Mouse (Mus musculus) erythroid progenitor cell, adult 5-6 weeks (primary cell): ENCODE results near the gene Nos1. TPM values are rescaled to one million over a fixed set of nuclear protein-coding genes. Genes with fewer than 3 reads are reported as not detected.
A peak's percentile ranks its signal among the peaks of the same experiment; 100 is the strongest.

Source experiments
- ATAC-seq: replicated peaks from 2 replicates; pipeline ENCODE4 v1.8.0; 2016; ENCODE audit warnings: moderate number of reproducible peaks, mild to moderate bottlenecking, moderate TSS enrichment, inconsistent platforms; ENCODE audit not compliant: poor library complexity, low FRiP score, severe bottlenecking
- total RNA-seq, 2 experiments: library from RNA; stranded (forward) in 1 of 2; stranded (reverse) in 1 of 2; fragments of 150-400 nt in 1 of 2; fragments of 186-747, 209-891 nt in 1 of 2; gene quantifications; 2 replicates each; pipeline versions ENCODE4 v1.2.3 to v1.2.4; 2015 to 2017; ENCODE audit warnings: low replicate concordance in 2 of 2

Gene Nos1
- total RNA-seq, 2 experiments from 2014 or later, result not detected

DNA sequence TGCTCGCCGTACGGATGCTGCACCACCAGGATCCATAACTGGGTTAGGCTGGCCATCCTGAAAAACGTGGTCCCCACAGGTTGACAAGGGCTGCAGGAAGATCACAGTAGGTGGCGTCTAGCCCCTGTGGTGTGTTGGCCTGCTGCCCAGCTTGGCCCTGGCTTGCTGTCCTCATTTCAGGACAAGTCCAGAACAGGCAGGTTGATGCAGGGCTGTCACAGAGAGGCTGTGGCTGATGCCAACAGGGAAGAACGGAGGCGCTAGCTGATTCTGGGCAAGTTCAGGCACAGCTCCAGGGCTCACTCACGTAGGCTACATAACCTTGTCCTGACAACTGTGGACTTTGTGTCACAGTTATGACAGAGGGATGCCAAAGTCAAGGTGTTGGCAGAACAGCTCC, 108.7 kb downstream of the Nos1 start:
- ATAC-seq, result no peak

- ATAC-seq, result no peak
These were observed 110.0 kb downstream of the Nos1 start for GRCm38 (mm10) chr5:117890871-117891270.

- no peak for ATAC-seq
These were observed 110.7 kb downstream of the Nos1 start for GRCm38 (mm10) chr5:117891545-117891944.

DNA sequence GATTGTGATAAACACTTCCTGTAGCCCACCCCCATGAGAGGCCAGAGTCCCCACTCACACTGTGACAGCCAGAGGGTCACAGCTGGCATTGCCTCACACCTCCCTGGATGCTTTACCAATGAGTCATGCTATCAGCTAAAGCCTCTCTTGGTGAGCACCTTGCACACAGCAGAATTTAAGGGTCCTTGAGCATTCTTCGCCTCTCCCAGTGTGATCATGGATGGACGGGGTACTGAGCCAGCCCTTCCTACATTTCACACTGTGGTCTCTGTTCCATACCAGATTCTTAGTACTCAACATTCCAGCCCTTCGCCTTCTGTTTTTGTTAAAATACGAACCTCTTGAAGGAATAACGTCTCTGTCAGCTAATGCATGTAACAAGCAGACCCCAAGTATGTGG, 113.2 kb downstream of the Nos1 start:
- no peak for ATAC-seq

GRCm38 (mm10) chr5:117898055-117898806, 117.4 kb downstream of the Nos1 start:
- ATAC-seq, result no peak

GRCm38 (mm10) chr5:117899361-117899760, 118.5 kb downstream of the Nos1 start:
- ATAC-seq, result no peak

DNA sequence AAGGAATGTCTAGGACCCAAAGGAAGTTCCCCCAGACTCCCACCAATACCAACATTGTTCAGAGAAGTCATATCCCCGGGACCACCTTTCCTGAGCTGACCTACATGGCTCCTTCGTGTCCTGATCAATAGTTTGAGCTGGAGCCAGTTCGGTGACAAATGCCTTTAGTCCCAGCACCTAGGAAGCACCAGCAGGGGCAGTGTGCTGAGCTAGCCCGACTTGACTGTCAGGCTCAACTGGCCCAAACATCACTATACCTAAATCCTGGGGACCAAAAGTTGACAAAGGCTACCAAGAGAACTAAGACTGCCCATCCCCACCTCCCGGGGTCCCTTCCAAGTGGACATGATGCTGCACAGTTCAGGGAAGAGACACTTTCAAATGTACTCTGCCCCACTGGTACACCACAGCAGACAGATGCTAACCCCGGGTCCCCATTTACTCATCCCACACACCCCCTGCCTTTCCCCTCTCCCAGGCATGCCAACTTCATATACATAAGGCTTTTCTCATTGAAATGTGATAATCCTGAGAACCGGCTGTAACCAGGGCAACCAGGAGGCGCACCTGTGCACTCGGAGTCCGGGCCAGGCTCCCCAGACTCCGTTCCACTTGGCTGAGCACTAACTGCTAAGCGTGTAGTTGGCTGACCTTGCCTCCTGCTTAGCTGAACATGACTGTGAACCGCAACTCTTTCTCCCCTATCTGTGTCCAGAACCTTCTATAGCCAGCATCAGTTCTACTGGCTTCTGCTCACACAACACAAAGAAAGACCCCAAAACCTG, 120.3 kb downstream of the Nos1 start:
- ATAC-seq, result no peak

DNA sequence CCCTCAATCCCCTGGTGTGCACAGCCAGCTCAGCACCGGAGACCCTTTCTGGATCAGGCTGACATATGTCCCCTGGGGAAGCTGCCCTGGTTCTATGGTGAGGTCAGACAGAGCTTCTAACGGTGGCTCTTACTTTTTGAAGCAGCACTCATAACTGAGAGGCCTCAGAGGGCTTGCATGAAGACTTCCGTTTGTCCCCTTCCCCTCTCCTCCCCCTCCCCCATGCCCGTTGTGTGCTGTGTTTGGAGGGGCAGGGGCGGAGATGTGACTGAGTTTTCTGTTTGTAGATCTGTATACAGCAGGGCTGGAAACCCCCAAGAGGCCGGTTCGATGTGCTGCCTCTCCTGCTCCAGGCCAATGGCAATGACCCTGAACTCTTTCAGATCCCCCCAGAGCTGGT, 122.7 kb downstream of the Nos1 start:
- no peak for ATAC-seq

DNA sequence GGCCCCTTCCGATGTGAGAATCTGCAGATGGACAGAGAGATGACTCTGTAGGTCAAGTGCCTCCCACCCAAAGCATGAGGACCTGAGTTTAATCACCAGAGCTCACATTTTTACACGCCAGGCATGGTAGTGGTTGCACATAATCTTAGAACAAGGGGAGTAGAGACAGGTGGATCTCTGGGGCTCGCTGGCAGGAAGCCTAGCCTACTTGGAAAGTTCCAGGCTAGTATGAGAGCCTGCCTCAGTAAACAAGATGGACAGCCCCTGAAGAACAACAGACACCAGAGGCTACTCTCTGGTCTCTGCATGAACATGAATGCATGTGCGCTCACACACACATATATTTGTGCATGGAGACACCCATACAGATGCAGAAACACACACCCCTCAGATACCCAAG, 124.9 kb downstream of the Nos1 start:
- no peak for ATAC-seq

DNA sequence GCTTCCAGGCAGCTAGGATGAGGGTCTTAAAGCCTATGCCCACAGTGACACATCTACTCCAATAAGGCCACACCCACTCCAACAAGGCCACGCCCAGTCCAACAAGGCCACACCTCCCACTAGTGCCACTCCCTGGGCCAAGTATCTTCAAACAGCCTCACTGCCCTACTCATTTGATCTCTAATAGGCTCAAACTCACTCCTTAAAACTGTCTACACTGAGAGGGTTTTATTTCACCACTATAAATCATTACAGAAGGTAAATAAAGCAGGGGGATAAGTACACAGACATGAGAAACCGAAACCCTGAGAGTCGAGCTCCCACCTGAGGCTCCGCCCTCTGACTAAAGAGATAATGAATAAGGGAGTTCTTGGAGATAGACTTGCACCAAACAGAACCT, 128.7 kb downstream of the Nos1 start:
- no peak for ATAC-seq

- ATAC-seq, result no peak
These were observed 135.5 kb downstream of the Nos1 start for GRCm38 (mm10) chr5:117916349-117916748.

GRCm38 (mm10) chr5:117916906-117917305, 136.1 kb downstream of the Nos1 start:
- ATAC-seq, result no peak

DNA sequence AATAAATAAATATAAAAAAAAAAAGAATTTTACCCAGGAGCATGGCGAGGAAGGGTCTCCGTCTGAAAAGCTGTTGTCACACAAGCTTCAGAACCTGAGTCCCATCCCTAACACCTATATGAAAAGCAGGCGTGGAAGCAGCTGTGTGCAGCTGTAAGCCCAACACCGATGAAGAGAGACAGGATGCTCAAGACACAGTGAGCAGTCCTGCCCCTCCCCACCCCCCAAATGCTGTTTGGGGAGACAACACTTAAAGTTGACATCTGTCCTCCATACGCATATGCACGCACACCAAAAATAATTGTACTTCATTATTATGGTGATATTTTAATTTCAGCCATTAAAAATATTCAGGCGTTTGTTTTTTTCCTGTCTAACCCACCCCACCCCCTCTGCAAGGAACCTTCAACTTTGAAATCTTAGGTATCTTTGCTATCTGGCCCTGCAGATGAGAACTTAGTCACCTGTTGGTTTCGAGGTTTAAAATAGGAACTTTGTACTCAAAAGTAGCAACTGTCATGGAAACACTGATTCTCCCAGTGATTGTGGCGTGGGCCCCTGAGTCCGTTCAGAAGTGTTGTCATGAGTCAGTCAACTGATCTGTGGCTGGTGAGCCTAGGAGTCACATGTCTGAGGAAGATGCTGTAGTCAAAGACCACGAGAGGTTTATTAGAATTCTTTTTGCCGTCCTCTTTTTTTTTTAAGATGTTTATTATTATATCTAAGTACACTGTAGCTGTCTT, 141.1 kb downstream of the Nos1 start:
- no peak for ATAC-seq

DNA sequence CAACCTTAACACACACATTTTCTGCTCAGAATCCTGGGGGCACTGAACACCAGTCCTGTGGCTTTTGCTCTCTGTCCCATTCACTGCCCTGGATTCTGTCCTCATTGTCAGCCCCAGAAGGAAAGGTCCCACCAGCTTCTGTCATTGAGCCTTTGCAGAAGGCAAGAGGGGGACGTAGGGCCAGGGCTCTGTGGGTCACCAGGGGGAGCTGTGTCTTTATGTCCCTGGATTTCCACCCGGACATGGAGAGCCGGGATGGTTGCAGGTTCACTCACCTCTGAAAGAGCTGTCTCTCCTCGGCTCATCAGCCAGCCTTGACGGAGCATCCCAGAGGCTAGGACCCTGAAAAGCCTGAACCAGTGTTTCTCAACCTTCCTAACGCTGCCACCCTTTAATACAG, 142.9 kb downstream of the Nos1 start:
- no peak for ATAC-seq

- ATAC-seq, result no peak
These were observed 147.7 kb downstream of the Nos1 start for GRCm38 (mm10) chr5:117928553-117928952.

DNA sequence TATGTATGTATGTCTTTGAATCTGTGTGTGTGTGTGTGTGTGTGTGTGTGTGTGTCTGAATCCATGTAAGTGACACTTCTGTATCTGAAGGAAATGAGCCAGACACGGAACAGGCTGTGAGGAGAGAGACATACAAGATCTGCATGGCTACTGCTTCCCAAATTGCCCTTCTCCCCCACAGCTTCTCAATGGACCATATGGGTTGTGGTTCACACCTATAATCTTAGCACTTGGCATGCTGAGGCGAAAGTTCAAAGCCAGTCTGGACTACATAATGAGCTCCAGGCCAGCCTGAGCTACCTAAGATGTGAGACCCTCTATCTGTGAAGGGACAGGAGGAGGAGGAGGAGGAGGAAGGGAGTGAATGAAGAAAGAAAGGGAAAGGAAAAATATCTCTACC, 151.4 kb downstream of the Nos1 start:
- ATAC-seq, result no peak

GRCm38 (mm10) chr5:117932862-117933261, 152.0 kb downstream of the Nos1 start:
- ATAC-seq, result no peak

- no peak for ATAC-seq
These were observed 155.5 kb downstream of the Nos1 start for GRCm38 (mm10) chr5:117936346-117936745.

DNA sequence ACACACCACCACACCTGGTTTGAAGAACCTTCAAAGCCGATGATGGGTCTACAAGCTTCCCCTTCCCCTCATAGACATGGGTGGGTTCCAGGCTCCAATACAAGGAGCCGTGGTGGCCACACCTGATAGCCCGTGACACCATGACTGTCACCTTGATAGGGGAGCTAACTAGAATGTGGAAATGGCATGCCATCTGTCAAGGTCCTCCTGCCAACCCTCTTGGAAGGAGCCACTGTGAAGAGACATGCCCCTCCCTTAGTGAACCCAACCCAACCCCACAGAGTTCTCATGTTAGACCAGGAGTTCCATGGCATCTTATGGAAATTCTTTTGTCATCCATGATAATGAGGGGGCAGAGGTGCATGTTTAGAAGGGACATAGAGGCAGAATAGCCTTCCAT, 156.4 kb downstream of the Nos1 start:
- no peak for ATAC-seq

GRCm38 (mm10) chr5:117938182-117938581, 157.3 kb downstream of the Nos1 start:
- 0 out of 2 replicates have a peak, but pooled peaks have one; percentile 54 for ATAC-seq

DNA sequence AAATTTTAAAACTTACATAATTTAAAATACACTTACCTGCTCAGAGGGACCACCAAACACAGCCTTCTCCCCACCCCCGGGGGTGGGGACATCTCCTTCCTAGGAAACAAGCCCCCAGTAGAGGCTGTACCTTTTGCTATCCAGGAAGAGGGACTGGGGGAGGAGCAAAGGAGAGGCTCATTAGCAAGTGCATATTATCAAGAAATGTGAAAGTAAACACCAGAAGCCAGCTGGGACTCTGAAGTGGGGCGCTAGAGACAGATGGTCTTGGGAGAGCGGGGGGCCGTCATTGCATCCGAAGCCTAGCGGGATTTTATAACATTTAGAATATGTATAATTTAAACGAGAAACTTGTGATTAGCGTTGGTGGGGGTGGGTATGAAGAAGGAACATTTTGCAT, 158.6 kb downstream of the Nos1 start:
- no peak for ATAC-seq
